Mouse (Mus musculus): ENCODE measurements around the gene Phf11b. TPM values are rescaled to one million over a fixed set of nuclear protein-coding genes. Genes with fewer than 3 reads are reported as not detected.
"Not testable (repeated sequence)": the region's sequence is repeated elsewhere in the genome, so short reads cannot be mapped to it uniquely, and the experiment has no call there.

The Phf11b gene
- polyA plus RNA-seq, 1 experiment = 4.1 TPM

DNA sequence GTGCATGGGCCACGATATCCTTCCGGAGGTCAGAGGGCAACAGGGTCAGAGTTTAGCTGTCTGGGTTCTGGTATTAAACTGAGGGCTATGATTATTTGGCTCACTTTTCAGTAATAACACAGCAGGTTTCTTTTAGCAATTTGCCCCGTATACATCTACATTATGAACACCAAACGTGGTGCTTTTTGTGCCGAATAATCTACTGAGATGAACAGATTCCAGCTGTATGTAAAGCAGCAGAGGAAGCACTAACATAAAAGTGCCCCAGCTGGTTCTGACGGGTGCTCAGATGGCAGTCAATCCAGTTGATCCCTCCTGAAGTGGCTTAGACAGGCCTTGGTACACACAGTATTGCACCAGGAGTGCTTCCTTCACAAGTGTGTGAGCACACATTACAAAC is 21.2 kb downstream of the Phf11b start:
- 95% methylated on average over 6 of the region's 6 CpGs for WGBS
- H3K4me1 ChIP-seq (replicated peaks; ENCODE audit: control insufficient read depth, insufficient read depth, low read length); DNase-seq; H3K27me3 ChIP-seq (ENCODE audit: control insufficient read depth, insufficient read depth, low read length); H3K27ac ChIP-seq (ENCODE audit: control insufficient read depth, insufficient read depth, low read length); H3K4me3 ChIP-seq (ENCODE audit: control insufficient read depth, insufficient read depth, low read length); H3K36me3 ChIP-seq (ENCODE audit: control insufficient read depth, insufficient read depth, low read length): not testable (repeated sequence)

GRCm38 (mm10) chr14:59319036-59319435 is 22.1 kb downstream of the Phf11b start:
- WGBS = 93% methylated on average over 3 of the region's 3 CpGs
- H3K27me3 ChIP-seq (ENCODE audit: control insufficient read depth, insufficient read depth, low read length); H3K27ac ChIP-seq (ENCODE audit: control insufficient read depth, insufficient read depth, low read length); H3K36me3 ChIP-seq (ENCODE audit: control insufficient read depth, insufficient read depth, low read length); DNase-seq; H3K4me3 ChIP-seq (ENCODE audit: control insufficient read depth, insufficient read depth, low read length); H3K4me1 ChIP-seq (replicated peaks; ENCODE audit: control insufficient read depth, insufficient read depth, low read length): not testable (repeated sequence)

- not testable (repeated sequence) for H3K4me1 ChIP-seq (replicated peaks; ENCODE audit: control insufficient read depth, insufficient read depth, low read length); H3K27me3 ChIP-seq (ENCODE audit: control insufficient read depth, insufficient read depth, low read length); DNase-seq; H3K36me3 ChIP-seq (ENCODE audit: control insufficient read depth, insufficient read depth, low read length); H3K27ac ChIP-seq (ENCODE audit: control insufficient read depth, insufficient read depth, low read length); H3K4me3 ChIP-seq (ENCODE audit: control insufficient read depth, insufficient read depth, low read length)
- WGBS = 78% methylated on average over 1 of the region's 1 CpGs
These were observed 43.8 kb downstream of the Phf11b start, which contains the start of gene Phf11a for GRCm38 (mm10) chr14:59297391-59297790. Gene Phf11a, minus strand, starts transcription at chr14:59297522.

- not testable (repeated sequence) for H3K27ac ChIP-seq (ENCODE audit: control insufficient read depth, insufficient read depth, low read length); H3K4me3 ChIP-seq (ENCODE audit: control insufficient read depth, insufficient read depth, low read length); H3K27me3 ChIP-seq (ENCODE audit: control insufficient read depth, insufficient read depth, low read length); DNase-seq; H3K36me3 ChIP-seq (ENCODE audit: control insufficient read depth, insufficient read depth, low read length); H3K4me1 ChIP-seq (replicated peaks; ENCODE audit: control insufficient read depth, insufficient read depth, low read length)
These were observed 49.4 kb downstream of the Phf11b start for GRCm38 (mm10) chr14:59291769-59292168.

DNA sequence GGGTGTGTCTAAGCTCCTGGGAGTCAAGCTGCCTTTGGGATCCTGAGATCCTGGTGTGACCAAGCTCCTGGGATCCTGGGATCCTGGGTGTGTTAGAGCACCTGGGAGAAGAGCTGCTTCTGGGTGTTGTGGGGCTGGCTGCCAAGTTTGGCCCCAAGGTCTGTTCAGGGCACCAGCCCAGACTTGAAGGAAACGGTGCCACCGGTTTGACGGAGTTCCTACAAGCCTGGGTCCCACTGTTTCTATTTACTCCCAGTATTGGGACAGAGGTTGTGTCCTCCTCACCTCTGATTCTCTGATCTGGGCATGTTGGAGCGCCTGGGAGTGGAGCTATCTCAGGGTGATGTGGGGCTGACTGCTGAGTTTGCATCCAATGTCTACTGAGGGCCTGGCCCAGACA is 66.2 kb downstream of the Phf11b start:
- H3K27ac ChIP-seq (ENCODE audit: control insufficient read depth, insufficient read depth, low read length); H3K36me3 ChIP-seq (ENCODE audit: control insufficient read depth, insufficient read depth, low read length); H3K4me3 ChIP-seq (ENCODE audit: control insufficient read depth, insufficient read depth, low read length); H3K4me1 ChIP-seq (replicated peaks; ENCODE audit: control insufficient read depth, insufficient read depth, low read length); DNase-seq; H3K27me3 ChIP-seq (ENCODE audit: control insufficient read depth, insufficient read depth, low read length): not testable (repeated sequence)
- 88% methylated on average over 4 of the region's 4 CpGs for WGBS

Other genes with a start within 250 kb of the Phf11b start
- gene 1700129C05Rik, start 198.5 kb downstream of the Phf11b start, polyA plus RNA-seq (2012; rRNA removed) = not detected in 2 replicates
- not detected in 2 replicates for gene Gm5142, start 162.6 kb downstream of the Phf11b start, polyA plus RNA-seq (2012; rRNA removed)
- 16.9 and 17.8 TPM in 2 replicates for gene Rcbtb1, start 140.1 kb downstream of the Phf11b start, polyA plus RNA-seq (2012; rRNA removed)
- gene Gm6904, start 81.1 kb downstream of the Phf11b start, polyA plus RNA-seq (2012; rRNA removed) = 0.12 TPM in 1 of 2 replicates, not detected in the other
- 1.7 and 3.4 TPM in 2 replicates for gene Phf11a, start 43.8 kb downstream of the Phf11b start, polyA plus RNA-seq (2012; rRNA removed)
- gene Phf11d, start 24.1 kb upstream of the Phf11b start, polyA plus RNA-seq (2012; rRNA removed) = 4.5 and 8.2 TPM in 2 replicates
- 2.2 and 3.1 TPM in 2 replicates for gene Phf11c, start 54.0 kb upstream of the Phf11b start, polyA plus RNA-seq (2012; rRNA removed)
- gene Setdb2, start 99.5 kb upstream of the Phf11b start, polyA plus RNA-seq (2012; rRNA removed) = 19.1 and 20.5 TPM in 2 replicates
- gene Cab39l, start 99.6 kb upstream of the Phf11b start, polyA plus RNA-seq (2012; rRNA removed) = 5.3 and 5.5 TPM in 2 replicates

Data from thymus, adult 2 months (tissue).